Mouse (Mus musculus) brain, adult 2 months (tissue): ENCODE measurements around the gene Tcf12.
A peak's percentile ranks its signal among the peaks of the same experiment; 100 is the strongest.

Experiments used
- DNase-seq: peaks from one replicate; pipeline ENCODE4 v3.0.0; 2011; ENCODE audit warnings: low read depth, low spot score

Gene Tcf12

GRCm38 (mm10) chr9:71841850-71842249 lies 269.8 kb downstream of the Tcf12 start:
- no peak for DNase-seq

- no peak for DNase-seq
These were observed 274.3 kb downstream of the Tcf12 start for GRCm38 (mm10) chr9:71837366-71837765.

GRCm38 (mm10) chr9:71836366-71836765 lies 275.3 kb downstream of the Tcf12 start:
- DNase-seq: no peak

GRCm38 (mm10) chr9:71835203-71835815 lies 276.4 kb downstream of the Tcf12 start:
- peak; percentile 21 for DNase-seq

- DNase-seq: no peak
These were observed 277.0 kb downstream of the Tcf12 start for GRCm38 (mm10) chr9:71834707-71835106.

GRCm38 (mm10) chr9:71831756-71832699 lies 279.6 kb downstream of the Tcf12 start:
- DNase-seq: peak; percentile 62

- no peak for DNase-seq
These were observed 280.7 kb downstream of the Tcf12 start for GRCm38 (mm10) chr9:71830994-71831393.

- DNase-seq: no peak
These were observed 281.3 kb downstream of the Tcf12 start for GRCm38 (mm10) chr9:71830365-71830764.

GRCm38 (mm10) chr9:71829753-71830152 lies 281.9 kb downstream of the Tcf12 start:
- DNase-seq: no peak

GRCm38 (mm10) chr9:71829137-71829536 lies 282.5 kb downstream of the Tcf12 start:
- no peak for DNase-seq

- DNase-seq: peak; percentile 74
These were observed 284.3 kb downstream of the Tcf12 start for GRCm38 (mm10) chr9:71827371-71827770.

- DNase-seq: peak; percentile 97
These were observed 285.6 kb downstream of the Tcf12 start for GRCm38 (mm10) chr9:71826040-71826525.

- DNase-seq: no peak
These were observed 289.7 kb downstream of the Tcf12 start for GRCm38 (mm10) chr9:71822003-71822402.

- DNase-seq: peak; percentile 83
These were observed 293.2 kb downstream of the Tcf12 start for GRCm38 (mm10) chr9:71818453-71818852.

- no peak for DNase-seq
These were observed 295.6 kb downstream of the Tcf12 start for GRCm38 (mm10) chr9:71816121-71816520.

GRCm38 (mm10) chr9:71813565-71813964 lies 298.1 kb downstream of the Tcf12 start:
- no peak for DNase-seq

- DNase-seq: no peak
These were observed 298.8 kb downstream of the Tcf12 start for GRCm38 (mm10) chr9:71812914-71813313.

- DNase-seq: peak; percentile 29
These were observed 299.3 kb downstream of the Tcf12 start for GRCm38 (mm10) chr9:71812402-71812801.

- no peak for DNase-seq
These were observed 300.3 kb downstream of the Tcf12 start for GRCm38 (mm10) chr9:71811404-71811803.

- no peak for DNase-seq
These were observed 300.9 kb downstream of the Tcf12 start for GRCm38 (mm10) chr9:71810723-71811122.

GRCm38 (mm10) chr9:71808640-71809254 lies 302.9 kb downstream of the Tcf12 start:
- peak; percentile 71 for DNase-seq

- DNase-seq: no peak
These were observed 303.9 kb downstream of the Tcf12 start for GRCm38 (mm10) chr9:71807801-71808200.
